Mouse (Mus musculus) lung, postnatal 14 days (tissue): ENCODE measurements around the gene Zfp563.

ENCODE experiments used
- DNase-seq: peaks from one replicate; pipeline ENCODE4 v3.0.0; 2021

Gene Zfp563

GRCm38 (mm10) chr17:33089220-33089949, at the start of gene Zfp563:
Gene Zfp563, plus strand, starts transcription at chr17:33089310.
- DNase-seq: peak; percentile 95

GRCm38 (mm10) chr17:33058791-33059190, 30.3 kb upstream of the Zfp563 start:
- no peak for DNase-seq

DNA sequence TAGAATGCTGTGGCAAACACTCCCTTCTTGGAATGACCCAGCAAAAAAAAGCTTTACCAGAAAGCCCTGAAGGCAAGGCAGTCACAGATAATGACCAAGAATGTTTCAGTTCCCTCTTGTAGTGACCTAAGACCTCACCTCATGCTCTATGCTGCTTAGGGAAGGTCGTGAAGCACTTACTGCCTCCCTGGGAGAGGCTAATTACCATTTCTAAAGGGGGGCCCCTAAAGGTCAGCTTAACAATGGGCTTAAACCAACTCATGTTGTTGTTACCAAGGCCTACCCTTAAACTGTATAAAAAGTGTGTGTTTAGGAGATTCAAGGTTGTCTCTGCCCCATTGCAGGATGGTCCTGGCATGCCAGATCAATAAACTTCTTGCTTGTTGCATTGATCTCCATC, 26.1 kb upstream of the Zfp563 start:
- DNase-seq: no peak

DNA sequence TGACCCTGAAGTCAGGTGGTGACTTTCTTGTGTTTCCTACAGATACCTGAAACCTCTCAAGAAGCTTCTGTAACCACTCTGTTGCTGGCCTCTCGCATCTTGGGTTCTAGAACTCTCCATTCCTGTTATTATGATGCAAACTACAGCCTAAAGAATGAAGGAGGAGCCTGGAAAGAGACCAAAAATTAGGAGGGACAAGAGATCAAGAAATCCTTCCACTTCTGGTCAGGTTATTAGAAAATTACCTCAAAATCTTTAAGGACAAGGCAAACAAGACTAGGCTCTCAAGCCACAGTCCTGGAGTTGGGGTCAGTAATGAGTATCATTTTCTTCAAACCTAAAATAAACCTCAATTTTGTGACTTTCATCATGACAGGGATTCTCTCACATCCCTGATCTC, 21.2 kb upstream of the Zfp563 start, which contains the start of gene 4921501E09Rik:
Gene 4921501E09Rik, minus strand, starts transcription at position 101 of the 400 bp plus-strand sequence.
- no peak for DNase-seq

GRCm38 (mm10) chr17:33091630-33092029, 2.5 kb downstream of the Zfp563 start:
- peak; percentile 19 for DNase-seq

DNA sequence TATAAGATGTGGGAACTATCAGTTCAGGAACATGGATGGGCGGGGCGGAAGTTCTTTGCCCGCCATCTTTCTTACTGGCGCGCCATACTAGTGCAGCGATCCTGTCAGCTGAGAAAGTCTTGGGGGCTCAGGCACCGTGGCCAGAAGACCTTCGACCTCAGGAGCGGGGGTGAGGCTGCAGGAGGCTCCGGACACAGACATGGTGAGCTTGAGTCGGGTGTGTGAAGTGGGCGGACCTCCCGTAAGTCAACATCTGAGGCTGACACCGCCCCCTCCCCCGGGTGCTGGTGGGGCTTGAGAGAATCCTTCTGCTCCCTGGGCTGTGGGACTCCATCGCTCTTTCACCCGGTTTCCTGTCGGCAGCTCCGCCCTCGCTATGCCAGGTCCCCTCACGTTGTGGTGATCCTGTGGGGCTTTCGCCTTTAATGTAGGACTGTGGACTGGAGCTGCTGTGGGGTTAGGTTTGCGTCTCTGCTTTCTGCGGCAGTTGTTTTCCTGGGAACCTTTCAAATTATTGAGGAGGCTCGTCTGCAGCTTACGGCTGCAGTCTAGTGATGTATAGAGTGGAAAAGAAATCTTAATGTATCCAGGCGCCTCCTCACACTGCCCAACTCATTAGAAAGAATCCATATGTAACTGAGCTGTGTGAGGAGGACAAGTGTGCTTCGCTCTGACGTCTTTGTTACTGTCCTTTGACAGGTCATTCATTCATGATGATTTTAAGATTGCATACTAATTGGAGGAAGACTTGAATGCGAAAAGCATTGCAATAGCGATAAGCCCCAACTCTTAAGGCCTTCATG, 3.5 kb downstream of the Zfp563 start:
- peak; percentile 82 for DNase-seq

GRCm38 (mm10) chr17:33097396-33097795, 8.3 kb downstream of the Zfp563 start:
- peak; percentile 17 for DNase-seq

GRCm38 (mm10) chr17:33124546-33124945, 35.4 kb downstream of the Zfp563 start:
- no peak for DNase-seq

- DNase-seq: no peak
These were observed 37.1 kb downstream of the Zfp563 start for GRCm38 (mm10) chr17:33126257-33126656.

GRCm38 (mm10) chr17:33139261-33139820, 50.2 kb downstream of the Zfp563 start, which contains the start of gene Morc2b:
Gene Morc2b, minus strand, starts transcription at chr17:33139683.
- no peak for DNase-seq
